Mouse (Mus musculus) layer of hippocampus, adult 11-12 months (tissue): ENCODE results near the gene 1700086D15Rik.

Source experiments
- DNase-seq: peaks from one replicate; pipeline ENCODE4 v3.0.0; 2022; ENCODE audit warnings: low spot score

The 1700086D15Rik gene

DNA sequence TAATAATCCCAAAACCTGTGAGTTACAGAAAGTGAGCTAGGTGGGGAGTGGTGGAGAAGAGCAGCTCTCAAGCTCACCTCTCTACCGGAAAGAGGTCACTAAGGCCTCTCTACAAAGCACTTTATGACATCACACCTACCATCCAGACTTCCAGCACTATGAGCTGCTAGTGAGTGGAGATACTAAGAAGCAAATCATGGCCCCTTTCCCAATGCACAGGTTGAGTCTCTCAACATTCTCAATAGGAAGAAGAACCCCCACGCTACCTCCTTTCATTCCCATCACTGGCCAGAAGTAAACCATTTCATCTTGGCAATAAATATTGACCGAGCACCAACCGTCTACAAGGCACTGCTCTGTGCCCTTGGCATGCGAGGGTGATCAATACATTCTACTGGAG is at the start of gene 1700086D15Rik:
Gene 1700086D15Rik, minus strand, starts transcription at position 101 of the 400 bp plus-strand sequence.
- no peak for DNase-seq

DNA sequence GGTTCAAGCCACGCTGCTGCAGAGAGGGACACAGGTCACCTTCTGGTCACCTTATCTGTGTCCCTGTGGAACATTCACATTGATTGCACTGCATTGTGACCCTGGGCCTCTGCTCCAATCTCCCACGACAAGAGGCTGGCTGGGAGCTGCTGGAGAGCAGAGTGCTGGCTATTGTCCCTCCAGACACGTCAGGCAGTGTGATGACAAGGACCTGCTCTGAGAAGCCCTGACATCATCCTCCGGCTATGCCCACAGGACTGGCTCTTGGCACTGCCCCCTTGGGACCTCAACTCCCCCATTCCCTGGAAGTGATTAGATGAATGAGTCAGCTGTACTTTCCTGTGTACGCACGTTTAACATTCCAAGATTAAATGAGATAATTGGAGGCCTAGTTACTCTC is 49.8 kb upstream of the 1700086D15Rik start:
- no peak for DNase-seq

DNA sequence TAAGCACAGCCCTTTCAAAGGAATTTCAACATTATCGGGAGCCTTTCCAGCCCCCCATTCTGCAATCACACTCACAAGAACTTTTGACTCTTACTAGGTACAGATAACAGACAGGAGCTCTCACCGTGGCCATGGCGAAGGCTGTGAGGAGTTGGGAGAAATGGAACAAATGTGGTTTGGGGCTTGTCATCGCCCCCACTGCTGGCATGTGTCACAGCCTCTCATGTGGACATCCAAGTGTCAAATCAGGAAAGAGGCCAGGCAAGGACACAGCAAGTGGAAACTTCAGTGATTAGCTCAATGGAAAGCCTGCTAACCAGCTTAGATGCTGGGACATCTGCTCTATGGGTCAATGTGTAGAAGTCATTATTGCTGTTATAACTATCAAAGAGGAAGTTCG is 45.6 kb upstream of the 1700086D15Rik start:
- no peak for DNase-seq

DNA sequence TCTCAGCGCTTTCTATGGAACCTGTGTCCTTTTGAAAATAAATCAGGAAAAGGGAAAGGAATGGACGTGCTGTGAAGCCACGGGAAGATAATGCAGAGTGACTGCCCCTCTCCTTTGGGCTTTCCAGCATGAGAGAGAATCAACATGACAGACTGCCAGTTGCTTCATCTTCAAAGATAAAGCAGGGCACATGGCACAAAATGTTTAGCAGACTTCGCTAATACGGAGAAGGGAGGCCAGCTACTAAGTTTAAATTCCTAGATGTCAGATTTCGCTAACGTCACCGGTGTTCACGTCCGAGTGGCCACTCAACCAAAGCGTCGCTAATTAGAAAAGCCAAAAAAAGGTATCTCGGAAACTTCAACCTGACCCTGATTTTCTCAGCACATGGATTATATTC is 45.0 kb upstream of the 1700086D15Rik start:
- DNase-seq, result no peak

DNA sequence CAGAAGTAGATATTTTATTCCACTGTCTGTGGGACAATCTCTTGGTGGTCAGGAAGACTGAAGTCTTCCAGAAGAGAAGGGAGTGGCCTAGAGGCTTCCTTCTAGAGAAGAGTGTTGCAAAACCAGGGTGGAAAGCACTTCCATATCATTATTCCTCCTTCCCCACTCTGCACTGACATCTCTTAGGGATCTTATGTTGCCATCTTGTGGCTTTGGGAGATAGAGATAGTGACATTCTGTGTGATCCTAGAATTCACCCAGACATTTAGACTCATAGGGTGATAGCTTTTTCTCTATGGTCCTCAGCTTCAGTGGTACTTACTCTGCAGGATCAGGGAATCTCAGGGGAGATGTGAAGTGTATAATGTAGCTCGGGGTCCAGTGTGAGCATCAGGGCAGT is 43.3 kb upstream of the 1700086D15Rik start:
- no peak for DNase-seq

DNA sequence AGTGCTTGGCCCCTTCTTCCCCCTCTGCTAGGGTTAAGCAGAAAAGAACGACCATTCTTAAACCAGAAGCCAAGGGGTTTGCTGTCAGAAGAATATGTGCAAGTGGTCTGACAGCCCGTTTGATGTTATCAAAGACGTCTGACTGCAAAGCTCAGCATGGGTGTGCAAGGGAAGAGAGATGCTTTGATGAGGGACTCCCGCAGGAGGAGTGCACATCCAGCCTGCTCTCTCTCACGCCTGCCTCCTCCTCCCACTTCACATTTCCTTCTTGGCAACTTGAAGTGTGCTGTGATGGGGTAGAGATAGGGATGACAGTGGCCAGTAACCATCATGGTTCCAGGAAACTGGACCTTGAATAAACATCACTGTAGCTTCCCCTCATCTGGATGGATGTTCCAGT is 42.5 kb upstream of the 1700086D15Rik start:
- DNase-seq, result no peak

DNA sequence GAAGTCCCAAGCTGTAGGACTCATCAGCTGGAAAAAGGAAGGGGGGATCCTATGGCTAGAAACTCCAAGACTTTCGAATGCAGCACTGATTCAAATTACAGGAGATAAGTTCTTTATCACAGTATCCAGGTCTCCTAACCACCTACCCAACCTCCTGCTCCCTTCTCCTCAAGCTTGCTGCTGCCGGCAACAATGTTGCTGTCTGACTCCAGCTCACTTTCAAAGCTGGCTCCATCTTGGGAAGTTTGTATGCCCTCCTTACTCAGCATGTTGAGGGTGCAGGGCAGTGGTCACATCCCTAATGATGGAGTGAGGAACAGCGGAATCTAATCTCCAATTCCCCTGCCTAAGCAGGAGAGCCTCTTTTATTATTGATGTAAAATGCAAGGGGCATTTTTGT is 38.3 kb upstream of the 1700086D15Rik start:
- no peak for DNase-seq

DNA sequence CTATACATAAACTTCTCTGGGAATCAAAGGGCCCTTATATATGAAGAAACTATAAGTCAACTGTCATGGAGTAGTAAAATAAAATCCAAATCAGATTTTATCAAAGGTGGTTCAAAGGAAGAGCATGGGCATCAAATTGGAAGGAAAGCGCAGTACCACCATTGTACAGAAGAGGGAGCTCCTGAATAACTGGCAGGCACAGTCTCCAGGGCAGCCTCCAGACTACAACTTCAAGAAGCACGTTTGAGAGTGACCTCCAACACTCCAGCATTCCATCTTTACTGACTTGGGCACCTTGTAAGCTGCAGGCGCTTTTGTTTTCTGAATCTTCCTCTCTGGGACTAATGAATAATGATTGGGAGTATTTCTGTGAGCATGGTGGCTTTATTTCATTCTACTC is 37.6 kb upstream of the 1700086D15Rik start:
- DNase-seq, result peak; percentile 81

DNA sequence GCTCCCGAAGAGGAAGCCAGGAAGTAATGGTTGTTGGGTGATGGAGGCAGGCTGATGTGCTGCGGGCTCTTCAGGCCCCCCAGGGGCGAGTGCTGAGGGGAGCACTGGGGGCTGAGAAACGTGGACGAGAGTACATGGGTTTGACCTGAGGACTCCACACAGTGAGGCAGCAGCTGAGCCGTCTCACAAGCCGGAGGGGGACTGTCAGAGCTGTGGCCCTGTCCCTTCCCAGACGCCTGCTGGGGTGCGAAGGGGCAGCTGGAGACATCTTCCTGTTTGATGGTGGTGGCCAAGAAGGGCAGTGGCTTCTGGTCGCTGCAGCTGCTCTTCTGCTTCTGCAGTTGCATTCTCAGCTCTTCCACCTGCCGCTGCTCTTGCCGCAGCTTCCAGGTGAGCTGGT is 27.3 kb upstream of the 1700086D15Rik start:
- DNase-seq, result no peak

DNA sequence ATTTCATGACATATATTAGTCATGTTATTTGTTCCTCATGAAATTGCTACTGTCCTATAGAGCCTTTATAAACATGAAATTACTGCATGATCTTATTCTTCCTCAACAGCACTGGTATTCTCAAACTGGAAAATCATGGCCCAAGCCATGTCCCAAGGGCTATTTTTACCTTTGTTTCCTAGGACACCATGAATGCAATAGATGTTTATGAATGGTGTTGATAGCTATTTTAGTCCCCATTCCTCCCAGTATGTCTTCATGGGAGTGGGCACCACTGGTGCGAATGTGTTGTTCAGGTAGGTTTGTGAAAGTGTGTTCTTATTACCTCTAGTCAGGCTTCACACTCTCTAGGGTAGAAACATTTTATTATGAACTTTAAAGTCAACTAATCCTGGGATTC is 25.4 kb upstream of the 1700086D15Rik start:
- DNase-seq, result no peak

DNA sequence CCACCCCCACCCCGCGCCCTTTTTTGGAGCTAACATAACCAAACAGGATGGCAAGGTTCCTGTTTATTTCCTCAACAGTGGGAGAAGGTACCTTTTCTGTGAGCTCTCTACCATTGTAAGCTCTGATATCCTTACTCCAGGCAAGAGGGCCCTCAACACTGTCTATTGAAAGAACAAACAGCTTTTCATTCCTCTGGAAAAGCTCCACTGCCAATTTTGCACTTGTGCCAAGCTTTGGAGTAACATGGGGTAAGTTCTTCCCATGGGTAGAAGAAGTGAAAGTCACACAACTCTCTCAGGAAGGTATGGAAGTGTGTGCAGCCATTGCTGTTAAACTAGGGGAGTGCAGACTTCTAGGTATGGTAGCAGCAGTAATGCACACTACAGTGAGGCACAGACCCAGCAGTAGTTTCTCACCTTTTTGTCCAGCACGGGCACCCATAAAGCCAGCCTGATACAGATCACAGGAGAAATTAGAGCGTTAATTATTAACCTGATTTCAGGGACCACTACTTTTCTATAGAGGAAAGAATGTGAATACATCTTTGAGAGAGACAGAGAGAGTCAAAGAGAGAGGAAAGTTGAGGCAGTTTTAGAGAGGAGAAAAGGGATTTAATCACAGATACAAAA is 10.5 kb upstream of the 1700086D15Rik start:
- no peak for DNase-seq

DNA sequence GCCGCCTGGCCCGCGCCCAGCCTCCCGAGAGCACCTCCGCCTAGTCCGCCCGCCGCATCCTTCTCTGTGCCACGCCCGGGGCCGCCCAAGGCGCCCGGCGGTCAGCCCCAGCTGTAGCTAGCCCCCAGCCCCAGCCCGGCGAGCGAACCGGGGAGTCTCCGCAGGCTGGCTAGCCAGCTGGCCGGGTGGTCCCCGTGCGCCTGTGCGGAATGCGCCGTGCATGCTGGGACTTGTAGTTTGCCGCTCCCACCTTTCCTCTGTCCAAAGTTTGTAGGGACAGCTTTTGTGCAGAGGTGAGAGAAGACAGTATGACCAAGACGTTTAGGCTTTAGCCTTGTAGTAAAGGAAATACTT is 3.1 kb upstream of the 1700086D15Rik start, which contains the start of gene Arhgap44:
Gene Arhgap44, minus strand, starts transcription at position 195 of the 354 bp plus-strand sequence.
- DNase-seq, result peak; percentile 67

DNA sequence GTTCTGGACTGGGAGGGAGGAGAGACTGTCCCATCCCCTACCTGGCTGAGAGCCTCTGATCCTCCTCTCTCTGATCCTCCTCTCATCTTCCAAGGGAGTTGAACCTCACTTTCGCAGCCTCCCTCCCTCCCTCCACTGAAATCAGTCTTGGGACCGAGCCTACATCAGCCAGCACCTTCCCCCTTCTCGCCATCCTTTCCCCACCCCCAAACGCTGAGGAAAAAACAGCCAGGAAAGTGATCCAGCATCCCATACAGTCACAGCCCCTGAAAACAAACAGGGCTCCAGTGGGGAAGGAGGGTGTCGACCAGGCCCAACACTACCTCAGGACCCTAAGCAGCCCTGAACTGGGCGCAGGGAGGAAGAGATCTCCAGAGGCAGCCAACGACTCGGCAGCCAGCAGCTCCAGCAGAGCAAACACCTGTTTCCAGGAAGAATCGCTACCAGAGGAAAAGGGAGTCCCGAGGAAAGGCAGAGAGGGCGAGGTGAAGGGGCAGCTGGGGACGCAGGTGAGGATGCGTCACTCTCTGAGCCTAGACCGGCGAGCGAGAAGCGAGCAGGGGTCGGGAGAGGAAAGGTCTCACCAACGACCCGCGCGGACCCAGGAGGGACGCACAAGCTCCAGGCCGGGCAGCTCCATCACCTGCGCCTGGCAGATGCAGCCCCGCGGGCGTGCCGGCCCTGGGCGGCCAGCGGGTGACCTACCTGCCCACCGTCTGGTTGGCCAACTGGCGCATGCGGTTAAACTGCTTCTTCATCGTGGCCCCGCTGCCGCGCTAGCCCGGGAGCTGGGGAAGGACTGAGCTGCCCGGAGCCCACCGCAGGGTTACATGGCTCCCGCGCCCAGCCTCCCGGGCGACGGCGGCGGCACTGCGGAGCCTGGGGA is 2.4 kb upstream of the 1700086D15Rik start:
- DNase-seq, result peak; percentile 6

DNA sequence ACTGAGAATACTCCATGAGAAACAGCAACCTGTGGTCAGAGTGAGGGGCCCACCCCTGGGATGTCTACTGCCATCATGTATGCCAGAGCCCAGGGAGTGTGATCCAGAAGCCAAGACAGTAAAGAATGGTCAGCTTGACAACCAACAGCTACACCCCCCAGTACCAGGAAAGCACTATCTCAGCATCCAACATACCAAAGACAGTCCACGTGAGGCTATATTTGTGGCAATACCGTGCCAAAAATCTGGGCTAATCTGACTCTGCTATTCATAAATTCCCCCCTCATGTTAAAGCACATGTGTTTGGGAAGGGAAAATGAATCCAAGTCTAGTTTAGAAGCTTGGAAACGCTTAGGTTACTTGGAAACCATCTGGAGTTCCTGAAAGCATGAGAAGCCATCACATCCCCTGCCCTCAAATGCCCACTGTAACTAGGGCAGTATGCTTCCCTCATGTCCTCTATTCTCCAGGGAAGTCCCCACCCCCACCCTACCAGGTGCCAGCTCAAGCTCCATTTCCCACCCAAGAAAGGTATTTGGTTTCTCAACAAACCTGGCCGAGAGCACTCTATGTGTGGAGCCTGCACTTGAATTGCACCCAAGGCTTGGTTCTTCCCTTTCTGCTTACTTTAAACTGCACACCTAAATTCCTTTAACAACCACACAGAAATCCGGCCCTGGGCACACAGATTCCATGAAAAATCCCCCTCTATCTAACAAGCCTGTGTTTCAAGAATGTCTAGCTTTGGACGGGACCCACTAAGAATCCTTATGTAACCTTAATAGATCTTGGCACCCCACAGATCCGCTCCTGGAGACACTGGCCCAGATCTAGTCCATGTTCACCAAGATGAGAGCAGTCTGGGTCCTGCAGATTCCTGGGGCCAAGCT is 1.5 kb upstream of the 1700086D15Rik start:
- DNase-seq, result peak; percentile 21

DNA sequence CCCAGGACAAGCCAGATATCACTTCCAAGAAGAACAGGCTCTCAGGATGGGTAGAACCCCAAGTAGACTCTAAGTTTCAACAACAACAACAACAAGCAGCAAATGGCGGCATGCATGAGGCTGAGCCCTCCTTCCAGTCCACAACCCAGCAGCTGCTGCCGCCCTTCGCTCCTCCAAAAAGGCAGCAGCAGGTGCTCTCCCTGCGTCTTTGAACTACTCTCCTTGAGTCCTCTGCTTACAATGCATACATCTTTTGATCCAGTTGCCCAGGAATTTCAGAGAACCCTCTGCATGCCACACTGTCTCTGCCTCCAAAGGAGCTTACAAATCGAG is 1.1 kb downstream of the 1700086D15Rik start:
- no peak for DNase-seq

DNA sequence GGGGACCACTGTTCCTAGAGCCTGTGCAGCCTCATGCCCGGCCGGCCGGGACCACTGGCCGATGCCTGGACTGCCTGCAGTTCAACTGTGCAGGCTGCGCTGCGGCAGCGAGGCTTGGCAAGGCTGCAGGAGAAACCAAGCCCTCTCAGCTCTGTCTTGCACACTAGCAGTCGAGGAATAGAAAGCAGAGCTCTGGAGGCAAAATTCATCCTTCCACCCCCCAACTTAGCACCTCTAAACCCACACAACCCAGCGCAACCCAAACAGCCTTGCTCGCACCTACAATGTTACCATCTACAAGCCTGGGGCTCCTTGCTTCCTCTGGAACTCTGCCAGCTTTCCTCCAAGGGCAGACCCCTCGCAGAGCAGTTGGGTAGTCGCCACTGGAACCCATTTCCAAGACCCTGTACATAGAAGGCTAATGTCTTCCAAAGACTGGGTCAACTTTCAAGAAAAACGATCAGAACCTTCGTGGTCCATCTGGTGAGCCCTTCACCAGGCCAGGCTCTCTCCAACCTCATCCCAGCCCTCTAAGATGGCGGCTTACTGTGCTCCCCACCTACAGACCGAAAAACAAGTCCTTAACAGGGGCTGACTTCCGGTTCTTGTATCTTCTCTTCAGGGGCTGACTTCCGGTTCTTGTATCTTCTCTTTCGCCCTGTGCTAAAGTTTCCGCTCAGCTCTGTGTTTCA is 1.6 kb downstream of the 1700086D15Rik start:
- no peak for DNase-seq

DNA sequence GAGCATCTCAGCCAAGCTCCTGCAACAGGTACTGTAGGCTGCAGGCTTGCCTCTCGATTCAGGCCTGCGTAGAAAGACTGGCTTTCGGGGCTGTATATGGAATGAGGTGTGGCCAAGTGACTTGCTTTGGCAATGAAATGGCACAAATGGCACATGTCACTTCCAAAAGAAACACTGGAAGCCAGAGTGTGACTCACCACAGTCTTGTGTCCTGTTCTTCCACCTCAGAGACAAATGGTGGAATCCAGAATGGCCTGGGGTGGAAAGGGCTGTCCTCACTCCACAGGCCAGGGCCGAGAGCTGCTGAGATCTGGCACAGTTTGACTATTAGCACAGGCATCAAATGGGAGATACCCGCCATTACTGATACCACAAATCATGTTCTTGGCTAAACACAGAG is 6.7 kb downstream of the 1700086D15Rik start:
- no peak for DNase-seq

DNA sequence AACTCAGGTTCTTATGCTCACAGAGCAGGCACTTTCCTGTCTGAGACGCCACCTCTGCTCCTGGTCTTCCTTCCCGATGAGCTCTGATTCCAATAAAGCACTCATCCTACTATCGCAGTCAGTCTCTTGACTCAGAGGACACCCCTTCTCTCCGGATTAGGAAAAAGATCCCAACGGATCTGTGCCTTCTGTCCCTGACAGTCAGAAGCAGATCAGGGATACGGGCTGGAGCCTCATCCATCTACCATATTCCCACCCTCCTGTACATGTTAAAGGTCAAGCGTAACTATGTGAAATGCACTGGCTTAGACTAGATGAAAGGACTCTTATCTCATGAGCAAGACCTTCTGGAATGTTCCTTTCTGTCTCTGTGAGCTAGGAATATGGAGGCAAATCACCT is 11.2 kb downstream of the 1700086D15Rik start:
- DNase-seq, result no peak

DNA sequence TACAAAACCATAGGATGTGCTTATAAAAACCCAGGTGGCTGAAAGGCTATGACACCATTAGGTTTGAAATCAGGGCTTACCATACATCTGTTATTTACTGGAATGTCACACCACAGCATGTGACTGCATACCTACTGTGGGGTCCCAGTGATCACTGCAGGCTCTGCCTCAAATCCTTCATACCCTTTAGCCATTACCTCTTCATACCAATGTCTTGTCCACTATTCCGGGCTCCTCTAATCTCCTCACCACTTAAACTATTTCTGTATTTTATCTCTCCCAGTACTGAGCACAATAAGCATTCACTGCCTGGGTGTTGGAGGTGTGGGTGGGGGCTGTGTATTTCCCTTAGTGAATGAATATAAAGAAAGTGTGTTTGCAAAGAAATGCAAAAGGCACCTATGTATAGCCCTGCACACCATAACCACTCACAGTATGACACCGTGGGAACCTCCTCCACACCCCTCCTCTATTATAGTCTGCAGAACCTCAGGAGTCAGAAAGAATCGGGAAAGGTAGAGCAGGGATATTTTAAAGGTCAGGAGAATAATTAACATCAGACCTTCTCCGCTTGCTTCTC is 16.8 kb downstream of the 1700086D15Rik start:
- no peak for DNase-seq

DNA sequence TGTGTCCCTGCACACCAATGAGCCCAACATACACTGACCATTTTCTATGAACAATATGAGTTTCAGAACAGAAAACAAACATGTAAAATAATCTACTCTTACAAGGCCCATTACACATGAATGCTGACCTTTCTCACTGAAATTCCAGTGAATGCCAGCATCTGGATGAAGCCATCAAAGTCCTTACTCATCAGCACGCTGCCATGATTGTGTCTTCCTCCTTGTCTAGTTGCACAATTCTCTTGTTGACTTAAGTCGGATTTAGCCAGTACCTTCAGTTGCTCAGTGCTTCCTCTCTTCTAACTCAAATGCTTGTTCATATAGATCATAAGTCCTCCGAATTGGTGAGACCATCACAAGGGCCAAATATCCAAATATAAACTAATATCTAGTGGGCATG is 20.7 kb downstream of the 1700086D15Rik start:
- DNase-seq, result no peak

DNA sequence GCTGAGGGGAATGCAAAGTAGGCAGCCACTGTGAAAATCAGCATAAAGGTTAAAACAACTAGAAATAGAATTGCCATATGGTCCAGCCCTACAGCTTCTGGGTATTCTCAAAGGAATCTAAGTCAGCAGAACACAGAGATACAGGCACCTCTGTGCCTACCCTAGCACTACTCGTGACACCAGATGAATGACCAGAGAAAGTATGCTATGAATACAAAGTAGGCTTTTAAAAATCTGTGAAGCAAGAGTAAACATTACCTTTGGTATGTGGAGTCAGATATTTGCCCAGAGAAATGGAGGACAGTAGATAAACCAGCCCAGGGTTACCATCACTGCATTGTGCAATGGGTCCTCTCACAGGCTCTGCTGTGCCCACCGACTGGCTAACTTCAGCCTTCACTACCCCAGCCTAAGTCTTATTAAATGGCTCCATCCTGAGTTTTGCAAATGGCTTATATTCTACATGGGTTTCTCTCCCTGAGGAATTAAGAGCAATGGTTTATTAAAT is 22.5 kb downstream of the 1700086D15Rik start:
- no peak for DNase-seq
